Mouse (Mus musculus) thymus, adult 2 months (tissue): ENCODE data around the gene Rassf6. TPM values are rescaled to one million over a fixed set of nuclear protein-coding genes. Genes with fewer than 3 reads are reported as not detected.

Experiments used
- DNase-seq: peaks from one replicate; pipeline ENCODE4 v3.0.0; 2021
- H3K27ac ChIP-seq: fragments of 200-500 bp; 2 replicates; pipeline ENCODE4 v1.5.1; 2012; ENCODE audit warnings: low read length, control low read depth; ENCODE audit not compliant: control insufficient read depth, insufficient read depth
- H3K27me3 ChIP-seq: fragments of 200-500 bp; 2 replicates; pipeline ENCODE4 v1.6.1; 2012; ENCODE audit warnings: mild to moderate bottlenecking, low read length, moderate library complexity, mixed read lengths; ENCODE audit not compliant: control insufficient read depth, insufficient read depth
- H3K36me3 ChIP-seq: fragments of 200-500 bp; 2 replicates; pipeline ENCODE4 v1.6.1; 2012; ENCODE audit warnings: mild to moderate bottlenecking, low read length, moderate library complexity; ENCODE audit not compliant: control insufficient read depth, insufficient read depth
- H3K4me1 ChIP-seq: fragments of 200-500 bp; replicated peaks from 2 replicates; pipeline ENCODE4 v1.6.1; 2012; ENCODE audit warnings: low read length; ENCODE audit not compliant: control insufficient read depth, insufficient read depth
- H3K4me3 ChIP-seq: fragments of 200-500 bp; 2 replicates; pipeline ENCODE4 v1.5.1; 2012; ENCODE audit warnings: mild to moderate bottlenecking, low read length, control low read depth, moderate library complexity; ENCODE audit not compliant: control insufficient read depth, insufficient read depth
- CTCF ChIP-seq: fragments of 200-500 bp; IDR thresholded peaks from 2 replicates; pipeline ENCODE4 v1.5.1; 2012; ENCODE audit warnings: mild to moderate bottlenecking, control low read depth, low read length, moderate library complexity, borderline replicate concordance; ENCODE audit not compliant: control insufficient read depth, poor library complexity, insufficient read depth; ENCODE audit errors: extremely low read depth
- POLR2A ChIP-seq: fragments of 200-500 bp; IDR thresholded peaks from 2 replicates; pipeline ENCODE4 v1.6.1; 2012; ENCODE audit warnings: mild to moderate bottlenecking, low read length, control low read depth, moderate library complexity; ENCODE audit not compliant: control insufficient read depth, poor library complexity, insufficient read depth; ENCODE audit errors: extremely low read depth
- WGBS: fragments of 180-500 bp; shearing (Covaris S2); methylation state at CpG from one replicate; pipeline ENCODE4 v1.1.7; 2018; 5-methylcytosine and 5-hydroxymethylcytosine counted together
- polyA plus RNA-seq: library from polyadenylated mRNA; depleted of rRNA; stranded (reverse); fragments of >200 nt; gene quantifications from 2 replicates; pipeline ENCODE4 v1.2.3, GENCODE M21; 2012

Rassf6 gene
- polyA plus RNA-seq, 1 experiment: 2.0 TPM

GRCm38 (mm10) chr5:90650466-90651150 lies 10.2 kb upstream of the Rassf6 start:
- H3K27me3 ChIP-seq: no peaks in the 10 kb centered on the region
- no peak overlapping the region for H3K27ac ChIP-seq
- no peak for DNase-seq
- no peak overlapping the region for H3K4me3 ChIP-seq
- H3K4me1 ChIP-seq: no peaks in the 10 kb centered on the region
- 85% methylated on average over 5 of the region's 5 CpGs for WGBS
- no peaks in the 10 kb centered on the region for H3K36me3 ChIP-seq
- TF ChIP-seq POLR2A: no peak
- TF ChIP-seq CTCF: no peak

- 84% methylated on average over 5 of the region's 5 CpGs for WGBS
- no peaks in the 10 kb centered on the region for H3K36me3 ChIP-seq
- TF ChIP-seq POLR2A: no peak
- no peak for TF ChIP-seq CTCF
- H3K4me1 ChIP-seq: no peaks in the 10 kb centered on the region
- no peak overlapping the region for H3K4me3 ChIP-seq
- DNase-seq: no peak
- H3K27ac ChIP-seq: no peak overlapping the region
- H3K27me3 ChIP-seq: no peaks in the 10 kb centered on the region
Measured at GRCm38 (mm10) chr5:90647473-90647872, 7.0 kb upstream of the Rassf6 start.

GRCm38 (mm10) chr5:90646398-90646797 lies 5.9 kb upstream of the Rassf6 start:
- no peak for DNase-seq
- TF ChIP-seq POLR2A: no peak
- TF ChIP-seq CTCF: no peak
- no peaks in the 10 kb centered on the region for H3K27me3 ChIP-seq
- 95% methylated on average over 5 of the region's 5 CpGs for WGBS
- no peaks in the 10 kb centered on the region for H3K36me3 ChIP-seq
- no peaks in the 10 kb centered on the region for H3K4me1 ChIP-seq
- no peak overlapping the region for H3K27ac ChIP-seq
- no peak overlapping the region for H3K4me3 ChIP-seq

- TF ChIP-seq CTCF (no peak), POLR2A (no peak)
- Histone ChIP-seq H3K27me3 (no peaks in the 10 kb centered on the region), H3K4me1 (no peaks in the 10 kb centered on the region), H3K36me3 (no peaks in the 10 kb centered on the region), H3K27ac (no peak overlapping the region), H3K4me3 (no peak overlapping the region)
- no peak for DNase-seq
- WGBS: 83% methylated on average over 3 of the region's 3 CpGs
Measured at GRCm38 (mm10) chr5:90645579-90645978, 5.1 kb upstream of the Rassf6 start.

- WGBS: 87% methylated on average over 10 of the region's 10 CpGs
- no peak overlapping the region for H3K27ac ChIP-seq
- no peak overlapping the region for H3K4me3 ChIP-seq
Measured at GRCm38 (mm10) chr5:90641218-90641610, 757 bp upstream of the Rassf6 start.

GRCm38 (mm10) chr5:90634885-90635284 lies 5.6 kb downstream of the Rassf6 start:
- Histone ChIP-seq H3K4me3 (no peak overlapping the region), H3K36me3 (no peaks in the 10 kb centered on the region), H3K27me3 (no peaks in the 10 kb centered on the region), H3K27ac (no peak overlapping the region), H3K4me1 (no peaks in the 10 kb centered on the region)
- WGBS: 94% methylated on average over 7 of the region's 7 CpGs
- DNase-seq: no peak
- TF ChIP-seq POLR2A (no peak), CTCF (no peak)

More at GRCm38 (mm10) chr5:90641218-90641610, 757 bp upstream of the Rassf6 start:
- Histone ChIP-seq H3K36me3 (no peaks in the 10 kb centered on the region), H3K27me3 (no peaks in the 10 kb centered on the region), H3K4me1 (no peaks in the 10 kb centered on the region)
- DNase-seq: no peak
- no peak for TF ChIP-seq CTCF
- no peak for TF ChIP-seq POLR2A
